Mouse (Mus musculus): Measurements from ENCODE around the gene Chrm1. TPM values are rescaled to one million over a fixed set of nuclear protein-coding genes. Genes with fewer than 3 reads are reported as not detected.

The Chrm1 gene
- 0.15 TPM for polyA plus RNA-seq (2014; fragmentation: Illumina TruSeq; extraction: RNeasy Lipid Tissue Mini Kit (QIAGEN cat#74804); ENCODE audit: low replicate concordance)

DNA sequence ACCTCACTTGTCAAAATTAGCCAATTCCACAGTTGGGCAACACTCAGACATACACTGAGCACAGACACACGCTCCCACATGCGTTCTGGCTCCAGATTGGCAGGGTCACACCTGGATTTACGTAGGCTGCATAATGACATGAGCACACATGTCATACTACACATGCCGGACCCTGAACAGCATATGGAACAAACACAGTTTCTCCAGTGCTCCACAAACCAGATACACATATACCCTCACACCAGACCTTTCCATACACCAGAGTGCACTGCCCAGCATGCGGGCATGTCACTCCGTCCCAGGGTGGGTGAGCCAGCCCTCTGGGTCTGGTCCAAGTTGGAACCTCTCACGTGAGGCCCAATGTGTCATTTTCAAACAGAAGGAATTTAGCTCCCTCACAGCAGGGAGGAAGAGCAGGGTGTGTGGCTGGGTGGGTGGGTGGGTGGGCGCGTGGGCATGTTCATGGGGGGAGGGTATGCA lies at the start of gene Chrm1:
Gene Chrm1 (plus strand): TSS at position 430 of the 480 bp plus-strand sequence.

DNA sequence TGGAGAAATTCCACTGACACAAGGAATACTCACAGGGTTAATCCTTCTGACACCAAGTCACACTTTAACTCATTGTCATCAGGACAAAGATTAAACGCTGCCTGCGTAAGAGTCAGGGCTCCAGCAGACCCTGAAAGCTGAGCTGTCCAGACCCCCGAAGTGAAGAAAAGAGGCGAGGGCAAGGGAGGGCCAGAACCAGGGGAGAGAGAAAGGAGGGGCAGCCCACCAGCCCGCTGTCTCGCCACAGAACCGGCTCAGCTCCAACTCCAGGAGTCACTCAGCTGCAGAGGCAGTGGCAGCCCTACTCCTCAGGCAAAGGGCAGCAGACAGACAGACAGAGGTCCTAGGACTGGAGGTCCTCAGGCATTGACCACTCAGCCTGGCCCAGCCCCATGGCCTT lies 45.7 kb upstream of the Chrm1 start, which contains the start of gene Slc22a6:
Gene Slc22a6 (plus strand): TSS at position 136 of the 400 bp plus-strand sequence.

DNA sequence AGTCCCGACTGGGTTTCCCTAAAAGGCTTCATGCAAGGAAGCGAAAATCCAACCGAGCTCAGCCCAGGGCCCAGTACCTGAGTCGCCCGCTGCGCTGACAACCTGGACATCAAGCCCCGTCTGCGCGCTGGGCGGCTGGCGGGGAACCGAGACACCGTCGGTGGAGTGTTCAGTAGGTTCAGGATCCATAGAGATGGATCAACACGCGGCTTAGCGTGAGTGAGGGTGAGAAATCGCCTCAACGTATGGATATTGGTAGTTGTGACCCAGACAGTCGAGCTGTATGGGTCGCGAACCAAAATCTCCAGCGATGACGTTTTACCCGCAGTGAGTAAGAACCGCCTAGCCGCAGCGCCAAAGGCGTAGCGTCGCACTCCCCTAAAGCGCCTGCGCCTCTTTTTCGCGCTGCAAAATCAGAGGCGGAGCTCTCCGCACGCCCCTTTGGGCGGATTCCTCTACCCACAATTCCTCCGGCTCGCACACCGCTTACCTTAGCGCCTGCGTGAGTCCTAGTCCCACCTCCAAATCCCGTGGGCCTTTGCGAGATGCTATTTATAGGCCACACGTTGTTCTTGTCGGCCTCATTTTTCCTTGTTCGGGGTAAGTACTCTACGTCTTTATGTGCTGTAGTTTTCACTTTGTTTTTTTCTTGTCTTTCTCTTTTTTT lies 59.5 kb downstream of the Chrm1 start, which contains the start of gene Slc3a2:
Gene Slc3a2 (minus strand): TSS at position 463 of the 667 bp plus-strand sequence.

Other genes with a start within 250 kb of the Chrm1 start
- not detected for gene Slc22a8, start 72.5 kb upstream of the Chrm1 start, polyA plus RNA-seq (2014; fragmentation: Illumina TruSeq; extraction: RNeasy Lipid Tissue Mini Kit (QIAGEN cat#74804); ENCODE audit: low replicate concordance)
- not detected for gene Slc22a6, start 45.8 kb upstream of the Chrm1 start, polyA plus RNA-seq (2014; fragmentation: Illumina TruSeq; extraction: RNeasy Lipid Tissue Mini Kit (QIAGEN cat#74804); ENCODE audit: low replicate concordance)
- 206 TPM for gene Slc3a2, start 59.6 kb downstream of the Chrm1 start, polyA plus RNA-seq (2014; fragmentation: Illumina TruSeq; extraction: RNeasy Lipid Tissue Mini Kit (QIAGEN cat#74804); ENCODE audit: low replicate concordance)
- 3.9 TPM for gene Wdr74, start 72.0 kb downstream of the Chrm1 start, polyA plus RNA-seq (2014; fragmentation: Illumina TruSeq; extraction: RNeasy Lipid Tissue Mini Kit (QIAGEN cat#74804); ENCODE audit: low replicate concordance)
- not detected for gene 1700092M07Rik, start 76.9 kb downstream of the Chrm1 start, polyA plus RNA-seq (2014; fragmentation: Illumina TruSeq; extraction: RNeasy Lipid Tissue Mini Kit (QIAGEN cat#74804); ENCODE audit: low replicate concordance)
- 85.9 TPM for gene Stx5a, start 77.6 kb downstream of the Chrm1 start, polyA plus RNA-seq (2014; fragmentation: Illumina TruSeq; extraction: RNeasy Lipid Tissue Mini Kit (QIAGEN cat#74804); ENCODE audit: low replicate concordance)
- 75.6 TPM for gene Nxf1, start 93.3 kb downstream of the Chrm1 start, polyA plus RNA-seq (2014; fragmentation: Illumina TruSeq; extraction: RNeasy Lipid Tissue Mini Kit (QIAGEN cat#74804); ENCODE audit: low replicate concordance)
- gene Tmem223, start 107.2 kb downstream of the Chrm1 start, polyA plus RNA-seq (2014; fragmentation: Illumina TruSeq; extraction: RNeasy Lipid Tissue Mini Kit (QIAGEN cat#74804); ENCODE audit: low replicate concordance): 15.3 TPM
- 32.6 TPM for gene Tmem179b, start 110.7 kb downstream of the Chrm1 start, polyA plus RNA-seq (2014; fragmentation: Illumina TruSeq; extraction: RNeasy Lipid Tissue Mini Kit (QIAGEN cat#74804); ENCODE audit: low replicate concordance)
- not detected for gene Taf6l, start 122.6 kb downstream of the Chrm1 start, polyA plus RNA-seq (2014; fragmentation: Illumina TruSeq; extraction: RNeasy Lipid Tissue Mini Kit (QIAGEN cat#74804); ENCODE audit: low replicate concordance)
- gene Polr2g, start 134.8 kb downstream of the Chrm1 start, polyA plus RNA-seq (2014; fragmentation: Illumina TruSeq; extraction: RNeasy Lipid Tissue Mini Kit (QIAGEN cat#74804); ENCODE audit: low replicate concordance): 32.5 TPM
- not detected for gene Zbtb3, start 138.8 kb downstream of the Chrm1 start, polyA plus RNA-seq (2014; fragmentation: Illumina TruSeq; extraction: RNeasy Lipid Tissue Mini Kit (QIAGEN cat#74804); ENCODE audit: low replicate concordance)
- gene Ttc9c, start 155.5 kb downstream of the Chrm1 start, polyA plus RNA-seq (2014; fragmentation: Illumina TruSeq; extraction: RNeasy Lipid Tissue Mini Kit (QIAGEN cat#74804); ENCODE audit: low replicate concordance): 99.3 TPM
- 130 TPM for gene Hnrnpul2, start 156.2 kb downstream of the Chrm1 start, polyA plus RNA-seq (2014; fragmentation: Illumina TruSeq; extraction: RNeasy Lipid Tissue Mini Kit (QIAGEN cat#74804); ENCODE audit: low replicate concordance)
- 1.2 TPM for gene AC129217.1, start 166.0 kb downstream of the Chrm1 start, polyA plus RNA-seq (2014; fragmentation: Illumina TruSeq; extraction: RNeasy Lipid Tissue Mini Kit (QIAGEN cat#74804); ENCODE audit: low replicate concordance)
- 5.8 TPM for gene Bscl2, start 173.7 kb downstream of the Chrm1 start, polyA plus RNA-seq (2014; fragmentation: Illumina TruSeq; extraction: RNeasy Lipid Tissue Mini Kit (QIAGEN cat#74804); ENCODE audit: low replicate concordance)
- gene Gng3, start 175.4 kb downstream of the Chrm1 start, polyA plus RNA-seq (2014; fragmentation: Illumina TruSeq; extraction: RNeasy Lipid Tissue Mini Kit (QIAGEN cat#74804); ENCODE audit: low replicate concordance): not detected
- 0.82 TPM for gene Lrrn4cl, start 187.0 kb downstream of the Chrm1 start, polyA plus RNA-seq (2014; fragmentation: Illumina TruSeq; extraction: RNeasy Lipid Tissue Mini Kit (QIAGEN cat#74804); ENCODE audit: low replicate concordance)
- gene Ubxn1, start 207.7 kb downstream of the Chrm1 start, polyA plus RNA-seq (2014; fragmentation: Illumina TruSeq; extraction: RNeasy Lipid Tissue Mini Kit (QIAGEN cat#74804); ENCODE audit: low replicate concordance): 7.1 TPM
- 1.8 TPM for gene Uqcc3, start 217.1 kb downstream of the Chrm1 start, polyA plus RNA-seq (2014; fragmentation: Illumina TruSeq; extraction: RNeasy Lipid Tissue Mini Kit (QIAGEN cat#74804); ENCODE audit: low replicate concordance)
- 49.2 TPM for gene Lbhd1, start 219.9 kb downstream of the Chrm1 start, polyA plus RNA-seq (2014; fragmentation: Illumina TruSeq; extraction: RNeasy Lipid Tissue Mini Kit (QIAGEN cat#74804); ENCODE audit: low replicate concordance)
- not detected for gene Gm49403, start 220.1 kb downstream of the Chrm1 start, polyA plus RNA-seq (2014; fragmentation: Illumina TruSeq; extraction: RNeasy Lipid Tissue Mini Kit (QIAGEN cat#74804); ENCODE audit: low replicate concordance)
- gene 1810009A15Rik, start 225.1 kb downstream of the Chrm1 start, polyA plus RNA-seq (2014; fragmentation: Illumina TruSeq; extraction: RNeasy Lipid Tissue Mini Kit (QIAGEN cat#74804); ENCODE audit: low replicate concordance): 12.1 TPM
- not detected for gene Gm49416, start 225.1 kb downstream of the Chrm1 start, polyA plus RNA-seq (2014; fragmentation: Illumina TruSeq; extraction: RNeasy Lipid Tissue Mini Kit (QIAGEN cat#74804); ENCODE audit: low replicate concordance)
- gene Ints5, start 229.2 kb downstream of the Chrm1 start, polyA plus RNA-seq (2014; fragmentation: Illumina TruSeq; extraction: RNeasy Lipid Tissue Mini Kit (QIAGEN cat#74804); ENCODE audit: low replicate concordance): 0.52 TPM
- gene Ganab, start 234.3 kb downstream of the Chrm1 start, polyA plus RNA-seq (2014; fragmentation: Illumina TruSeq; extraction: RNeasy Lipid Tissue Mini Kit (QIAGEN cat#74804); ENCODE audit: low replicate concordance): 74.1 TPM